Mouse (Mus musculus): Measurements from ENCODE around the gene Gpr146. TPM values are rescaled to one million over a fixed set of nuclear protein-coding genes. Genes with fewer than 3 reads are reported as not detected.

Gene Gpr146
- polyA plus RNA-seq, 1 experiment: 34.7 TPM

DNA sequence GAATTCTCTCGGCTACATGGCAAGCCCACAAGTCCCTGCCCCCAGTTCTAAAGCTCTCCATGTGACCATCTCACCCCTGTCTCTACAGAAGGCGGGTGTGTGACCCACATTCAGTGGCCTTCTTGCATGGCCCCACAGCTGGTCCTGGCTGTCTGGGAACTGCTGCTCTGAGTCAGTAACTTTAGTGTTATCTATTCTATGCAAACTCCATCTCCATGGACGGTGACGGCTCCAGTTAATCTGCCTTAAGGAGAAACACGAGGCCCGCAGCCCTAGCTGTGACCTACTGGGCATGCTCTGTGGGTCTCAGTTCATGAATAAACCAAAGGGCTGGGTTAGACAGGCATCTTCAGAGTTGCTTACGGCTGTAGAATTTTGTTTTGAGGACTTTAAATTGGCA lies 16.9 kb downstream of the Gpr146 start:
- Histone ChIP-seq H3K27ac (ENCODE audit: insufficient read depth, low read depth, low read length) (no peak overlapping the region), H3K4me1 (ENCODE audit: control insufficient read depth, insufficient read depth, low read length) (peaks cover 21% of the 10 kb centered on the region), H3K4me3 (ENCODE audit: insufficient read depth, low read length) (no peak overlapping the region)
- TF ChIP-seq CTCF (IDR thresholded peaks at IDR 0.05; ENCODE audit: low read depth, low read length) (no peak), POLR2A (IDR thresholded peaks at IDR 0.05; ENCODE audit: borderline replicate concordance, low read depth, low read length) (no peak)

DNA sequence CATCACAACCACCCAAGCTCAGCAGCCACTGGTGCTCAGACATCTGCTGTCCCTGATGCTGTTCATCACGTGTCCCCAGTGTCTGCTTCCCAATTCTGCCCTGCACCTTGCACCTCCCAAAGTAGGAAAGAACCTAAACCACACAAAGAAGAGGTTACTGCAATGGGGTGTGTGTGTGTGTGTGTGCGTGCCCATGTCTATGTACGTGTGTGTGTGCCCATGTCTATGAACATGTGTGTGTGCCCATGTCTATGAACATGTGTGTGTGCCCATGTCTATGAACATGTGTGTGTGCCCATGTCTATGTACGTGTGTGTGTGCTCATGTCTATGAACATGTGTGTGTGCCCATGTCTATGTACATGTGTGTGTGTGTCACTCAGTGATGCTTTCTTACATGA lies 18.0 kb downstream of the Gpr146 start:
- Histone ChIP-seq H3K4me1 (ENCODE audit: control insufficient read depth, insufficient read depth, low read length) (peaks cover 16% of the 10 kb centered on the region), H3K4me3 (ENCODE audit: insufficient read depth, low read length) (no peak overlapping the region), H3K27ac (ENCODE audit: insufficient read depth, low read depth, low read length) (no peak overlapping the region)
- no peak for TF ChIP-seq CTCF (IDR thresholded peaks at IDR 0.05; ENCODE audit: low read depth, low read length)
- no peak for TF ChIP-seq POLR2A (IDR thresholded peaks at IDR 0.05; ENCODE audit: borderline replicate concordance, low read depth, low read length)

DNA sequence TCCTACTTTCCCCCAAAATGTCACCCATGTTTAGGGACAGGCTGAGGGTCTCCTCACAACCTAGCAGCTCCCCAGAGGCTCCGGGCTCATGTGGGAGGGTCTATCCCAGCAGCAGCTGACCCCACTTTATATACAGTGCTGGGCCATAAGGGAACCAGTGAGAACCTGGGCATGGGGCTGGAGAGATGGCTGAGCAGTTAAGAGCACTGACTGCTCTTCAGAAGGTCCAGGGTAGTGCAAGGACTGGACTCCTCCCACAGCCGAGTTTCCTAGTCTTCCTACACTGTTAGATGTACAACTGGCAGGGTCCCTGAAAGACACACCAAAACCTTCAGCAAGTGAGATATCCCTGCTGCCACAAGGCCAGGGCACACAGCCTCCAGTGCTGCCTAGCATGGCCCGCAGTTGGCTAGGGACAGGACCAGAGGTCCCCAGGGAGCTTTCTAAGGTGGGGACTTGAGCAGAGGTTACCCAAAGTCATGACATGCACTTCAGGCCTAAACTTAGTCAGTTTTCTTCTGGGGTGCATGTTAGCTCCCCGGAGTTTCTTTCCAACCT lies 19.9 kb downstream of the Gpr146 start:
- TF ChIP-seq POLR2A (IDR thresholded peaks at IDR 0.05; ENCODE audit: borderline replicate concordance, low read depth, low read length) (no peak), CTCF (IDR thresholded peaks at IDR 0.05; ENCODE audit: low read depth, low read length) (no peak)
- H3K27ac ChIP-seq (ENCODE audit: insufficient read depth, low read depth, low read length): peak overlapping the region; percentile 12; the same call in 1 of the 2 replicates
- H3K4me1 ChIP-seq (ENCODE audit: control insufficient read depth, insufficient read depth, low read length): peaks cover 19% of the 10 kb centered on the region
- H3K4me3 ChIP-seq (ENCODE audit: insufficient read depth, low read length): no peak overlapping the region

DNA sequence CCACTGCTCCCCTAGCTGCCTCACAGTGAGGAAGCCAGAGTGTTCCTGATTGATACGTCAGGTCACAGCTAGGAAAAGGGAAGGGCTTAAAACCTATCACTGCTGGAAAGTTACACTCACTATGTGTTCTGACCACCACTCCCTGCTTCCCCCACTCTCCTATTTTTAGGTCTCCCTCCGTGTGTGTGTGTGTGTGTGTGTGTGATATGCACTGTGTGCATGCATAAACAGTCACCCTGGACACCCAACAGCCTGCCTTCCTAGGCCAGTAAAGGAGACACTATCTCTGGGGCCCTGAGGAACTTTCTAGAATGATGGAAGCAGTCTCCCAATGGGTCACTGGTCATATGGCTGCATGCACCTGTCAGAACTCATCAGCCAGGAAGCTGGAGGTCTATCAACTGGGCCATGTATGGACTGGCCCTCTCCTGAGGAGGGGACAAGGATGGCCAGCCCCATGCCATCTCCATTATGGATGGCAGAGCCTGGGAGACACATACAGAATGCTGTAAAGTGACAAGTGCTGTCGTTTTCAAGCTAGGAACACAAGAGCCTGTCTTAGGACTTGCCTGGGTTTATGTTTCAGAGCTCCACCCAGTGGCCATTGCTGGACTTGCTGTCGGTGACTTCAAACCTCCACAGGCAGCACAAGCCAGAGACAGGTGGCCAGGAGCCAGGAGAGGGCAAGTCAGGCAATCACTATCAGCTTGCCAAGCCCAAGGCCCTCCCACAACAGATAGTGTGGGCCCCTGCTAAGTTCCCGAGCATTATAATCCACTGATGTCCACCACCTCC lies 20.7 kb downstream of the Gpr146 start:
- peak overlapping the region; percentile 12 for H3K27ac ChIP-seq (ENCODE audit: insufficient read depth, low read depth, low read length)
- no peak overlapping the region for H3K4me3 ChIP-seq (ENCODE audit: insufficient read depth, low read length)
- TF ChIP-seq CTCF (IDR thresholded peaks at IDR 0.05; ENCODE audit: low read depth, low read length) (peak; percentile 39), POLR2A (IDR thresholded peaks at IDR 0.05; ENCODE audit: borderline replicate concordance, low read depth, low read length) (no peak)
- H3K4me1 ChIP-seq (ENCODE audit: control insufficient read depth, insufficient read depth, low read length): peaks cover 26% of the 10 kb centered on the region

DNA sequence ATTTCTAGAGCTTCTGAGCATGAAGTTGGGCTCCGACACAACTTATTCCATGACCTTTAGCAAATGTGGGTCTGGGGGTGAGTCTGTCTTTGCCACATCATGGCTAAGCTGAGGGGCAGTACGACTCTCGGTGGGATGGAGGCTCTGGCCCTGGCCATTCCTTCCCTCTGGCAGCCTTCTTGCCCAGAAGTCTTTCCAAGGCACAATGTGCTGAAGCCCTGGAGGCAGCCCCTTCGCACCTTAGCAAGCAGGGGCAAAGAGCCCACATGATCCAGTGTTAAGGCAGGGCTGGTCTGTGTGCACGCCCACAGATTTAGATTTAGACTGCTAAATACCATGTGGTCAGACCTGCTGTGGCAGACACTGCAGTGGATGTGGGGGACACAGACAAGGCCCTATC lies 21.3 kb downstream of the Gpr146 start:
- H3K27ac ChIP-seq (ENCODE audit: insufficient read depth, low read depth, low read length): no peak overlapping the region
- no peak for TF ChIP-seq POLR2A (IDR thresholded peaks at IDR 0.05; ENCODE audit: borderline replicate concordance, low read depth, low read length)
- no peak for TF ChIP-seq CTCF (IDR thresholded peaks at IDR 0.05; ENCODE audit: low read depth, low read length)
- H3K4me1 ChIP-seq (ENCODE audit: control insufficient read depth, insufficient read depth, low read length): peaks cover 31% of the 10 kb centered on the region
- no peak overlapping the region for H3K4me3 ChIP-seq (ENCODE audit: insufficient read depth, low read length)

DNA sequence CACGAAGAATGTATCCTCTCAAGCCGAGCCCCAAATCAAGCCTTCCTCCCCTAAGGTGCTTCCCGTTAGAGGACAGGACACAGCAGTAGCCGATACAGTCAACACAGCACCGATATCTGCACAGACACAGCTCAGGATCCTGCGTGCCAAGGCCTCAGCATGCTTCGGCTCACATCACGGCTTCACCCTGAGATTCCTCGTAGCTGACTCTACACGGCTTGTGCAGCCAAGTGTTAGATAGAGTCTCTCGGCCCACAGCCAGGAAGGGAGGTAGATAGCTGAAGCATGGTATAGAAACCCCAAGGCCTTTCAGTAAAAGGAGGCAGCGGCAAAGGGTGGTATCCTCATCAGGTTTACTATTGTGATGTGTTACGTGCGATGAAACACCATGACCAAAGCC lies 22.5 kb downstream of the Gpr146 start:
- Histone ChIP-seq H3K27ac (ENCODE audit: insufficient read depth, low read depth, low read length) (no peak overlapping the region), H3K4me3 (ENCODE audit: insufficient read depth, low read length) (no peak overlapping the region), H3K4me1 (ENCODE audit: control insufficient read depth, insufficient read depth, low read length) (peaks cover 40% of the 10 kb centered on the region)
- no peak for TF ChIP-seq POLR2A (IDR thresholded peaks at IDR 0.05; ENCODE audit: borderline replicate concordance, low read depth, low read length)
- TF ChIP-seq CTCF (IDR thresholded peaks at IDR 0.05; ENCODE audit: low read depth, low read length): no peak

DNA sequence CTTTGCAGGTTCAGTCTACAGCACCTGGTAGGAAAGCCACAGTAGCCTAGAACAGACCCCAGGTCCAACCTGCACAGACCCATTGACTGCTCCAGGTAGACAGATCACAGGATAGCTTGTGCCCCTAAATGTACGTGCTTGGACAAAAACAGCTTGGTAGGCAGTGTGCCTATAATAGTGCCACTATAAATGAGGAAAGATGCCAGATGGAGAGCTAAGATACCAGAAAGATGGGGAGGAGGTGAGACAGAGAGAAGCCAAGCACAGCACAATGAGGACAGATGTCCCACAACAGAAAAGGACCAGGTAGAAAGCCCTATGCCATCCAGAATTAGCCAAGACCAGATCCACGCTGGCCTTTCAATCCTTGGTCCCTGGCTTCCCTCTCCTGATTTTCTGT lies 24.6 kb downstream of the Gpr146 start:
- TF ChIP-seq CTCF (IDR thresholded peaks at IDR 0.05; ENCODE audit: low read depth, low read length) (no peak), POLR2A (IDR thresholded peaks at IDR 0.05; ENCODE audit: borderline replicate concordance, low read depth, low read length) (no peak)
- H3K27ac ChIP-seq (ENCODE audit: insufficient read depth, low read depth, low read length): no peak overlapping the region
- H3K4me3 ChIP-seq (ENCODE audit: insufficient read depth, low read length): no peak overlapping the region
- peaks cover 42% of the 10 kb centered on the region for H3K4me1 ChIP-seq (ENCODE audit: control insufficient read depth, insufficient read depth, low read length)

DNA sequence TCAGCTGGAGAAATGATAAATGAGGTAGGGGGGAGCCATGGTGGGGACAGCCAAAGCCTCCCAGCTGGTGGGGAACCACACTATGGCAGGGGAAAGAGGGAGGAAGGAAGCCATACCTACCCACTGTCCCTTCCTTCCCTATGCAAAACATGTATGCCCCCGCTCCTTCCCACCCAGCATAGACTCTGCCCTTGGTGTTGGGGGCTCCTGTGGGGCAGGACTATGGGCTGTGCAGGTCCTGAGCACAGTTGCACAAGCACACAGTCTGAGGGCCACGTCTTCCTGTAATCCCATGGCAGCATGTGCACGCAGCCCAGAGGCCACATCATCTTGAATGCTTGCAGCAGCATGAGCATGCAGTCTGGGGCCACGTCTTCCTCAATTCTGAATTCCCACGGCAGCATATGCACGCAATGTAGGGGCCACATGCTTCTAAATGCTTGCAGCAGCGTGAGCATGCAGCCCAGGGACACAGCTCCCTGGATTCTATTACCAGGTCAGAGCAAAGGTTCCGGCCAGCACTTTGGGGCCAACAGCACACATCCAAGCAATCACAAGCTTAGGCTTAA lies 26.3 kb downstream of the Gpr146 start:
- Histone ChIP-seq H3K4me3 (ENCODE audit: insufficient read depth, low read length) (peak overlapping the region; percentile 63), H3K27ac (ENCODE audit: insufficient read depth, low read depth, low read length) (peak overlapping the region; percentile 68), H3K4me1 (ENCODE audit: control insufficient read depth, insufficient read depth, low read length) (peaks cover 27% of the 10 kb centered on the region)
- TF ChIP-seq CTCF (IDR thresholded peaks at IDR 0.05; ENCODE audit: low read depth, low read length) (no peak), POLR2A (IDR thresholded peaks at IDR 0.05; ENCODE audit: borderline replicate concordance, low read depth, low read length) (no peak)

DNA sequence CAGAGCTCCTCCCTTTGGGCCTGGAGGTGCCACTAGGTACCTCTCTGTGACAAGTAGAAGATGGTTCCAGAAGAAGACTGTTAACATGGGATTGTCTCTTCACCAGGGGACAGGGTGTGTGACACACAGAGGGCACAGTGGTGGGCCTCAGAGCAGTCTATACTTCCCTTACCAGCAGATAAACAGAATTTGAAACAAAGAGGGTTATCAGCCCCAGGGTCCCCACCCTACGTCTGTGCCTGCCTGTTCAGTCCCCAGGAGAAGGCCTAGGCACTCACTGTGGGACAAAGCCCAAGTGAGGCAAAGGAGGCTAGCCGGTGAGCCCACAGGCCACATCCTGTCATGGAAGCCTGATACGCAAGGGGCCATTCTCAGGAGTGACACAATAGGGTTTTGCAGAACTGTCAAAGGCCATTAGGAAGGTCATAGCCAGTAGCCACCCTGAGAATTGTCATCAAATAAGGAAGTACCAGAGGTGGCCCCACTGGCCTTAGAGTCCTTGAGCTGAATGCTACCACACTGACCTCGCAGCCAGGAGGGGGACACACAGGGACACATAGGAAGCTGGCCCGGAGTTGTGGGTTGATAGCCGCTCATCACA lies 27.4 kb downstream of the Gpr146 start, which contains the start of gene C130050O18Rik:
C130050O18Rik (plus strand) TSS at position 480 of the 601 bp plus-strand sequence.
- peaks cover 37% of the 10 kb centered on the region for H3K4me1 ChIP-seq (ENCODE audit: control insufficient read depth, insufficient read depth, low read length)
- TF ChIP-seq POLR2A (IDR thresholded peaks at IDR 0.05; ENCODE audit: borderline replicate concordance, low read depth, low read length): no peak
- TF ChIP-seq CTCF (IDR thresholded peaks at IDR 0.05; ENCODE audit: low read depth, low read length): no peak
- peak within 1 kb of the TSS; percentile 63 for H3K4me3 ChIP-seq (ENCODE audit: insufficient read depth, low read length)
- peak within 1 kb of the TSS; percentile 83 for H3K27ac ChIP-seq (ENCODE audit: insufficient read depth, low read depth, low read length)

All from bone marrow macrophage, adult 2 months (primary cell).